Mouse (Mus musculus) telencephalon, adult 2 months (tissue): Measurements from ENCODE around the gene Slco1a6.
"Not testable (repeated sequence)": the region's sequence is repeated elsewhere in the genome, so short reads cannot be mapped to it uniquely, and the experiment has no call there.

Experiments used
- DNase-seq: peaks from one replicate; pipeline ENCODE4 v3.0.0-alpha.2; 2011; ENCODE audit warnings: low read depth, low spot score

Gene Slco1a6

DNA sequence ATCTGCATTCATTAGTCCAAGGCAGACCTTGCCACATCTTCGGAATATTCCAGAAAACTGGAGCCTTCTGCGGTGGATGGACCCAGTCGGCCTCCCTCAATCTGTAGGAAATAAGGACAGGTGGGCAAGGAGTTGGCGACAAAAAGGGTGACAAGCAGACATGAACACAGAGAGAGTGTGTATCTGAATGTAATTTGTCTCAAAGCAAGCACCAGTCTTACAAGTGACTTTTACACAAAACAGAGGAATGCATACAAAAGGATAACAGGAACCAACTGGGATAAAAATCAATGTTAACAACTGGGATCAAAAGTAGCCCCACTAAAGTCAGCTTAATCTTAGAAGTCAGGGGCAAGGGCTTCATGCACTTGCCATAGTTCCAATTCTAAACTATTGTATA lies at the start of gene Slco1a6:
TSS of gene Slco1a6 (minus strand) at position 101 of the 400 bp plus-strand sequence.
- no peak for DNase-seq

DNA sequence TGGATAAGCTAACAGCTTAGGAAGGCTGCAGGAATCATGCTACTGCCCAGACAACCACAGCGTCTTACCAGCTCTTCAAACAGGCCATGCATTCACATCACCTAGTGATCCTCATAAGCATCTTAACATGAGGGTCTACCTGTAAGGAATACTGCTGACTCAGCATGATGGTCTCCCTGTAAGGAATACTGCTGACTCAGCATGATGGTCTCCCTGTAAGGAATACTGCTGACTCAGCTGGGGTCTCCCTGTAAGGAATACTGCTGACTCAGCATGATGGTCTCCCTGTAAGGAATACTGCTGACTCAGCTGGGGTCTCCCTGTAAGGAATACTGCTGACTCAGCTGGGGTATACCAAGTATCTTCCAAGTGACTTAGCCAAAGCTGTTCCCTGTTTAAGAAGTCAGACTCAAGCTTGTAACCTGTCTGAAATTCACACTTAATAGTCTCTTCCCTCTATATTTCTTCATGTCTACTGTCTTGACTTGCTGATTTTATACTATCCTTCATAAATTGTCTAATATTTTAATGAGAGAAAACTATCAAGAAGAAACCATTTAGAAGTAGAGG lies 42.5 kb upstream of the Slco1a6 start:
- DNase-seq: not testable (repeated sequence)

DNA sequence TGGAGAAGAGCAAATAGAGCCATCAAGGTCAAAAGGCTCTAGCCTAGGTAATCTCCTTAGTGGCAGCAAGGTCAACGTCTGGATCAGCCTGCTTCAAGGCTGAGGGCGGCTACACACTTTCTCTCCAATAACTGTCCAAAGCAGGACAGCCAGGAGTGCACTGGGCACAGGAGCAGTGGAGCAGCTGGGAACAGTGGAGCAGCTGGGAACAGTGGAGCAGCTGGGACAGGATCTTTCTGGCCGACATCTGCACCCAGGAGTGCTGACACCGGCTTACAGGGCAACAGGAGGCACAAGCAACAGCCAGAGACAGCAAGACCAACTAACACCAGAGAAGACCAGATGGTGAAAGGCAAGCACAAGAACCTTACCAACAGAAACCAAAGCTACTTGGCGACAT lies 36.7 kb upstream of the Slco1a6 start:
- DNase-seq: no peak

DNA sequence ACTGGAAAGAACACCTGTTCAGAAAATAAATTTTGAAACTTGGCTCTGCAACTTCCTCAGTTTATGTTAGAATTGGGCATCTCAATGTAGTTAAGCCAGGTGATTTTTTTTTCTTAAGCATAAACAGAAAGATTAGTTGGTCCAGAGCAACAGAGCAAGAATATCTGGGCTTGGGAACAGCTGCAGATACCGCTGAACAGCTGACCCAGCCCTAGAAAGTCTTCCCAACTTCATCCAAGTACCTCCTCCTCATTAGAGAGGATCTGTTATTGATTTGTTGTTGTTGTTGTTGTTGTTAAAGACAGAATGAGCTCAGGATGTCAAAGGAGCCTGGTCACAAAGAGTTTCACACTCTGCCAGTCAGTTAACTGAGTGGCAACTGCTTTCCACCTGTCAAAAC lies 31.1 kb upstream of the Slco1a6 start:
- no peak for DNase-seq

DNA sequence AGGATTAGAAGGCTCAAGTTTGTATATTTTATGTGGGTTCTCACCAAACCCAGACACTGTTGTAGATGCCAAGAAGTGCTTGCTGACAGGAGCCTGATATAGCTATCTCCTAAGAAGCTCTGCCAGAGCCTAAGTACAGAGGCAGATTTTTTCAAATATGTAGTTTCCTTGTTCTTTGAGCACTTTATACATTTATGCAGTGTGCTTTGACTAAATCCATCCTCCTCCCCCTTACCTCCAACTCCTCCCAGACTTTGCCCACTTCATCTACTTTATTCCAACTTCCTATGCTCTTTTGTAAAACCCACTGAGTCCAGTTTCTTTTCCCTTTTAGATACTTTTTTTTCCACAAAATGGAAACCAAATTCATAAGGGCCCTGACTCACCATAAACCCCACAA lies 11.8 kb upstream of the Slco1a6 start:
- peak; percentile 21 for DNase-seq

DNA sequence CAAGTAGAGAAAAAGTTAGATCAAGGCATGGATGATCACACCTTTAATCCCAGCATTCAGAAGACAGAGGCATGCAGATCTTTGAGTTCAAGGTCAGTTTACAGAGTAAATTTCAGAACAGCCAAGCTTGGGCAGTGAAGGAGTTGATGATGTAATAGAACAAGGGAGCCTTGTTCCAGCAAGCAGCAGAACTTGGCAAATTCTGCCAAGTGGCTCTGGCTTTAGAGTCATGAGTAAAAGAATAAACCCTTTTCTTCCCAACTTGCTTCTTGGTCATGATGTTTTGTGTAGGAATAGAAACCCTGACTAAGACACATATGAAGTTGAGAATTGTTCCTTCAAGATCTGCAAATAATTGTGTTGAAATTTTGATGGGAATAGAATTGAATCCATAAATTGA lies 3.5 kb upstream of the Slco1a6 start:
- no peak for DNase-seq

DNA sequence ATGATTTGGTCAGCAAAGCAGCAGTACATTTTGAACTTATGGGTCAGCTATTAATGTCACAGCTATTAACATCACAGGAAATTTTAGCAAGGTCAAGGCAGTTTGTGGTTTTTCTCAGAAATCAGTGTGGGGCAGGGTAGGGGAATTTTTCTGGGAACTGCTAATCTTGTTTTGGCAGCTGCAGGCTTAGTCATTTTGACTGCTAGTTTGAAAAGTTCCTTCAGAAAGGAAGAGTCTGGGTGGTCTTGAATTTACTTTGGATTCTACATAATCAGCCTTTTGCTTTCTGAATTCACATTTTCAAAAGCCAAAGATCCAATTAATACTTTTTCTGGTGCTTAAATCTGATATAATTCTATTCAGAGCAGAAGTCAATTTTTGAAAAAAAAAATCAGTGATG lies 1.4 kb upstream of the Slco1a6 start:
- no peak for DNase-seq

DNA sequence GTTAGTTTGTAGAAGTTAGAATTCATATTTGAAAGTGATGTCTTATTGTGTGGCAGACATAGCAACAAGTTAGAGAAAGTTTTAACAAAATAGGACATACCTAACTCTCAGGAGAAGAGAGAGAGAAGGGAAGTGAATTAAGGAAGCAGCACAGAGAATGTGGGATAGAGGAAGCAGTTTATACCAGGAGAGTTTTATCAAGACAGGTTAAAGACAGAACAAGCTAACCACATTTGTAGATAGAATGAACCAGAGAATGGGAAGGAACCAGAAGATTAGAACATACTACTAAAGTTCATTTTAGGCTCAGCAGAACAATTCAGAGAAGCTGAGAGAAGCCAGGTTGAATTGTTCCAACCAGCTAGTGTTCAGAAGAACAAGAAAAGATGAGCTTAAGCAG lies 7.8 kb downstream of the Slco1a6 start:
- DNase-seq: no peak

DNA sequence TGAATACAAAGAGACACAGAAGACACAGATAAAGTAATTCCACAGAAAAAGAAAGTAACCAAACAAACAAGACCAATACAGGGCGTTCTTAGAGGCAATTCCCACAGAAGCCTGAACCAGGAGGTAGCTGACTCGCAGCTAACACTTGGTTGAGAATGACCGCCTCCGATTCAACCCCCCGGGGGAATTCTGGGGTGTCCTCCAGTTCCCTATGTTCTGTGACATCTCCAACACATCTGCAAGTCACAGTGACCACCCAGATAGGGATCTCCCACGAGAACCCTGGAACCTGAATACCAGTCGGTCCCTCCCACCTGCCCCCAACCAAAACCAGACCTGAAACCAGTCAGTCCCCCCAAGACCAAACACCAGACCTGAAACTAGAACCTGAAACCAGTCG lies 14.1 kb downstream of the Slco1a6 start:
- no peak for DNase-seq

DNA sequence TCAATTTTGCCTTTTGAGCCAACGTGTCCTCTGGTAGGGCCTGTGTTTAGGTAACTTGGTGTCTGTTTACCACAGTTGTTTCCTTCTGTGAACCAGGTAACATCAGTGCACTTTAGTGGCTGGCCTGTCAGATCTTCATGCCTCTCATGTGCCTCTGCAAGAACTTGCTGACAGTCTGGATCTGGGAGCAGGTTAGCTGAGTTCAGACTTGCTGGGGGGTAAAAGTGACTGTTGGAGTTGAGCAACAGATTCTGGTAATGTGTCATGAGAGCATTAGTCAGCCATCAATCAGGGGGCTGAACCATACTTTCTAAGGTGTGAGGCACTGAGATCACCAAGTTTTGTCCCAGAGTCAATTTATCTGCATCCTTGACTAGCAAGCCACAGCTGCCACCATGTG lies 16.4 kb downstream of the Slco1a6 start:
- no peak for DNase-seq

DNA sequence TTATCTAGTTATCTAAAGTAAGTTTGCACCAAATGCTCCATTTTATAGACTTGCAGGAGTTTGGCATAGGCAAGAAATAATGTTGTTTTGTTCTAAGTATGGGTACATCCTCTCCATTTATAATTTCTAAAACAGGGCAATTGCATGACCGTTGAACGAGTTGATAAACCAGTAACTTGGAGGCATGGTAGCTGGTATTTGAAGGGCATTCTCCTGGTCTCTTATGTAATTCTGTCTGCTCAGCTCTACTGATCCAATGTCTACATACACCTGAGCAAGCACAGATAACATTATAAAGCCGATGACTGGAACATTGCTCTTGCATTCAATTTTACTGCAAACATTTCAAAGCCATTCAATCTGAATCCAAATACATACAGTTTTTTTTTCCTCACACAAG lies 20.9 kb downstream of the Slco1a6 start:
- DNase-seq: no peak

DNA sequence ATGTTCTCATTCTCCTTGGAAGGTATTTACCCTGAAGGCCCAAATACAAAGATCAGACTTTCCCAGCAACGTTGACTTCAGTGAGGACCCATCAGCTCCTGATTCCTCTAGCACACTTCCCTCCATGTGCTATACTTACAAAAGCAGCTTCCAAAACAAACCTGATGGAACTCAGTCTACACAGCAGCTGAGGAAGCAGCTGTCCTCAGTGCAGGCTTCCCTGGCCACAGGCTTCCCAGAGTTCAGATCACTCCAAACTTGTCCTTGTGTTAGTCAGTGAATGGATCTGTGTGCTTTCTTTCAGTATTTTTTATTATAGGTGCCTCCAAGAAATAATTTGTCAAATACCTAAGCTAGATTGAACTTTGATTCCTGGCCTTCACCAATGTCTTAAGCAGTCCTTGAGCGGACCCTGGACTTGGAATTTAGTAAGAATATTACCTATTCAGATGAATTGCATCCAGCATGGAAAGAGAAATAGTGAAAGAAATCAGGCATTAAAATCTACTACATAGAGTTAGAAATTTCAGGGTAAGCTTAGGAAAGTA lies 22.4 kb downstream of the Slco1a6 start:
- no peak for DNase-seq

DNA sequence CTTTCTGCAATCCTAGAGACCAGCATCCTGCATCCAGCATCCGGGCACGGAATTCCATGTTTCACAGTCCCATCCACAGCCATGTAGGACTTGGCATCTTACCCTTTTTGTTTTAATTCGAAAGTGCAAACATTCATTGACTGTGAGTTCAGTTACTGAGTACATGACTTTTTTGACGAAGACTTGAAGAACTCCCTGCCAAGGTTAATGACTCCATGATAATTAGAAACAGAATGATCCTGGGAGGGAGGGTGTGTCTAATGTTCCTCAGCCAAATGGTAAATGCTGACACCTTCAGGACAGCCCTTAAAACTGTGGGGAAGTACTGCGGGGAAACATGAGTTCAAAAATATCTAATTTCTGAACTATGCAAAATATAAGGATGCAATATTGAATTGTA lies 44.9 kb downstream of the Slco1a6 start:
- DNase-seq: no peak

DNA sequence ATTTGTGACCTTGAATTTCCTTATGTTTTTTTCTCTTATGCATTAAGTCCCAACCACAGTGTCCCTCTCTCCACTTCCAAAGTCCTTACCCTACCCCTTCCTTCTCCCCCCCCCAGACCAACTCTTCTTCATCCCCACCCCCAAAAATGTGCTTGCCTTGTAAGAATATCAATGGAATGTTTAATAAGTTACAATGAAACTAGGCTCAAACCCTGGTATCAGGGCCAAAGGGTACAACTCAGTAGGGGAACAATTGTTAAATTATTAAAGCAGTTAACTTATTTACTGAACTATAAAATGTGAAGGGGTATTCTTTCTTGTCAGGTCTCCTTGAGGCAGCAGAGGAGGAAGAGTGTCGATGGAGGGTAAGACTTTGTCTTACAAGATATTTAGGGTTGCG lies 47.1 kb downstream of the Slco1a6 start:
- DNase-seq: no peak

DNA sequence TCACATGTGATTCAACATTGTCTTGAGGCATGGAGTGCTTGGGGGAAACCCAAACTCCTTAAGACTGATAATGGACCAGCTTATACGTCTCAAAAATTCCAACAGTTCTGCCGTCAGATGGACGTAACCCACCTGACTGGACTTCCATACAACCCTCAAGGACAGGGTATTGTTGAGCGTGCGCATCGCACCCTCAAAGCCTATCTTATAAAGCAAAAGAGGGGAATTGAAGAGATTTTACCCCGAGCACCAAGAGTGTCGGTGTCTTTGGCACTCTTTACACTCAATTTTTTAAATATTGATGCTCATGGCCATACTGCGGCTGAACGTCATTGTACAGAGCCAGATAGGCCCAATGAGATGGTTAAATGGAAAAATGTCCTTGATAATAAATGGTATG lies 54.2 kb downstream of the Slco1a6 start:
- DNase-seq: not testable (repeated sequence)

DNA sequence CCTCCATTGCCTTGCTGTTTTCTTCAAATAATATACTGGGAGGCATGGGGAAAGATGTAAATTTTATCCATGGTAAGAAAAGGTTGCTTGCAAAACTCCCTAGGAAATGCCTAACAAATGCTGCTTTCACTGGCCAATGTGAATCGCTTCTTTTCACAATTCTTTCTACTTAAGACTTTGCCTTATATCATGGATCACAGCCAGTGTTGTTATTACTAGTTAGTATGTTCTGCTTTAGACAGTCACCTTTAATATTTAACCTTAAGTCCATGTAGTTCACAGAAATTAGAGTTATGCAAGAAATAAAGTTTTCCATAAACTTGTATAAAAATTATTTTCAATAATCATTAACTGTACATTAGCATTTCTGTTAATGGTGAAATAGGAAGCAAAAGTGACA lies 60.0 kb downstream of the Slco1a6 start:
- DNase-seq: no peak

DNA sequence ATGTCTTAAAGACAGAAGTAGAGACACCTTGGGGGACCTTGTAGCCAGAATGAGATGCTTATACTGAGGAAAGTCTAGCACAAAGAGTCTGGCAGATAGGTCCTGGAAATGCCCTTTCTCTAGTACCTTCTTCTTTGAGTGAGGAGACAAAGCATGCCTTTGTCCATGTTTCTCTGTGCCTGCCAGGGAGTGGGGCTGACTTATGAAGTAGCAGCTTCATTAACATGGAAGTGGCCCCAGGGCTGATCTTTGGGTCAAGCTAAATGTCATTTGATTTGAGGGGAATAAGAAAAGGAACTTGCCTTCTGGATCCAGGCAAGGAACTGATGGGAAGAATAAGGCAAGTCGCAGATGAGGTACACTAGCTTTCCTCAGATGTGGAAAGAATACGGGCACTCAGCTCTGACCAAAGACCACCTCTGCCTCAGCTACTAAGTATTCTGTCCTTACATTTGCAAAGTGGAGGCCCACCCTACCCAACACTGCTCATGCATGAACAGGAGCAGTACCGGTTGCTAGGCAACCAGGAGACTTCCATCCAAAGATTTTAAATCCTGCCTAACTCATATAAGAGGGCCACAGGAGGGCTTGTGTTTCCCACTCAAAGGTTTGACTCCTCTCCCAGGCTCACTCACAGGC lies 96.5 kb downstream of the Slco1a6 start:
- no peak for DNase-seq

DNA sequence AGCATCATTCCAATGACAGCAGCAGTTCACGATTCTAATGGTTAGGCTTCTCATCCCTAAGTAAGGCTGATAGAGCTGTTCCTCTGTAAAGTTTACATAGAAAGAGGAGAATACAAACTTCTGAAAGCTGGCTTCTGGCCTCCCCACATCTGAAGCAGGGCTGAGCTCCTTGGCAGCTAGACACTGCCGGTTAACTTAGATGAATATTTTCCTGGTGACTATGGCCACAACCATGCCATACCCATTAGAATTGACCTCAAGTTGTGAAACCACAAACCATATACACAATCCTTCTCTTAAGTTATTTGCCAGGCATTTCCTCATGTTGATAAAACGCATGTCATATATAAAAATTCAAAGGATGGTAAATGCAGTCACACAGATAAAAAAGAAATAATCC lies 117.2 kb downstream of the Slco1a6 start:
- DNase-seq: no peak

DNA sequence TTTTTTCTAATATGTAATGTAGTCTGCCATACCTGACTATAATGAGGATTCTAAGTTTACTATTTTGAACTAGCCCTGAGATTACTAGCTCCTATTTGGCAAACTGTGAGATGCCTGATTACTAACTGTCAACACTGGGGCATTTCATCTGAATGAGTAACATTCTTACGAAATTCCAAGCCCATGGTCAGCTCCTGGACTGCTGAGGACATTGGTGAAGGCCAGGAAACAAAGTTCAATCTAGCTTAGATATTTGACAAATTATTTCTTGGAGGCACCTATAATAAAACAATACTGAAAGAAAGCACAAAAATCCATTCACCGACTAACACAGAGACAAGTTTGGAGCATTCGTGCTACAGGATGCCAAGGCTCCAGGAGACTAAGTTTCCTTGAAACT lies 150.0 kb downstream of the Slco1a6 start:
- not testable (repeated sequence) for DNase-seq

DNA sequence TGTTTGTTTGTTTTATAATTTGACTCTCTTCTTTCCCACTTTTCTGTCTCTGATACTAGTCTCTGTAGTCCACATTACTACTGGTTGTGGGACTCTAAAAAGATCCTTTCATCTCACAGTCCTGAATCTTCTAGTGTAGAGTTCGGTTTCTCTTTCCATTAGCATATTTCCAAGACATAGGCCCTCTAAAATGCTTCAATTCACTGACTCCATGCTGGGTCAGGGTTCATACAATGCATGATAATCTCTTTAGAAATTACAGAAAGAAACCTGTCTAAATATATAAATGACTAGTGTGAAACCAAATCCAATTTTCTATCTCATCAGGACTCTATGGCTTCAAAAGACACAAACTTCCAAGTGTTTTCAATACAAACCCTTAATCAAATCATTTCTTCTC lies 160.6 kb downstream of the Slco1a6 start:
- DNase-seq: no peak

DNA sequence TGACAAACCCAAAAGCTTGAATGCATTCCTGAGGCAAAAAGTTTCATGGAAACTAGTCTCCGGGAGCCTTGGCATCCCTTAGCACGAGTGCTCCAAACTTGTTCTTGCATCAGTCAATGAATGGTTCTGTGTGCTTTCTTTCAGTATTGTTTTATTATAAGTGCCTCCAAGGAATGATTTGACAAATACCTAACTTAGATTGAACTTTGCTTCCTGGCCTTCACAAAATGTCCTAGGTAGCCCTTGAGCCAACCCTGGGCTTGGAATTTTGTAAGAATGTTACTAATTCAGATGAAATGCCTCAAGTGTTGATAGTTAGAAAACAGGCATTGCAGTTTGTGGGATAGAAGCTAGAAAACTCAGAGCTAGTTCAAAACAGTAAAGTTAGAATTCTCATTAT lies 162.6 kb downstream of the Slco1a6 start:
- no peak for DNase-seq

DNA sequence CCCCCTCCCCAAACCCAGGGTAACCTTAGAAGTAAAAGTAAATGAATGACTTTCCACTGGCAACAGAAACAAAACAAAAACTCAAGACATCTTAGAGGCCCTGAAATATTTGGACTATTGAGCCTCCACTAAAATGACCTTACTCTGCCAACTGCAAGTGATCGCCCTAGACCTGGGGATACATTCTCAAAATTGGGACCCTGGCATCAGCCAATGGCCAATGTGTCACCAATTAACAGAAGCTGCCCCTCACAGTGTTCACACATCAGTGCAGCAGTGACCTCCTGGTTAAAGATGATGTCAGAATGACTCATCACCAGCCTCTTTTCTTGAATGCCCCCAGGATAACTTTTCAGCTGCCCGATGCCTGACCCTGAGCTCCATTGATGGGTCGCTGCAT lies 166.4 kb downstream of the Slco1a6 start:
- DNase-seq: no peak

DNA sequence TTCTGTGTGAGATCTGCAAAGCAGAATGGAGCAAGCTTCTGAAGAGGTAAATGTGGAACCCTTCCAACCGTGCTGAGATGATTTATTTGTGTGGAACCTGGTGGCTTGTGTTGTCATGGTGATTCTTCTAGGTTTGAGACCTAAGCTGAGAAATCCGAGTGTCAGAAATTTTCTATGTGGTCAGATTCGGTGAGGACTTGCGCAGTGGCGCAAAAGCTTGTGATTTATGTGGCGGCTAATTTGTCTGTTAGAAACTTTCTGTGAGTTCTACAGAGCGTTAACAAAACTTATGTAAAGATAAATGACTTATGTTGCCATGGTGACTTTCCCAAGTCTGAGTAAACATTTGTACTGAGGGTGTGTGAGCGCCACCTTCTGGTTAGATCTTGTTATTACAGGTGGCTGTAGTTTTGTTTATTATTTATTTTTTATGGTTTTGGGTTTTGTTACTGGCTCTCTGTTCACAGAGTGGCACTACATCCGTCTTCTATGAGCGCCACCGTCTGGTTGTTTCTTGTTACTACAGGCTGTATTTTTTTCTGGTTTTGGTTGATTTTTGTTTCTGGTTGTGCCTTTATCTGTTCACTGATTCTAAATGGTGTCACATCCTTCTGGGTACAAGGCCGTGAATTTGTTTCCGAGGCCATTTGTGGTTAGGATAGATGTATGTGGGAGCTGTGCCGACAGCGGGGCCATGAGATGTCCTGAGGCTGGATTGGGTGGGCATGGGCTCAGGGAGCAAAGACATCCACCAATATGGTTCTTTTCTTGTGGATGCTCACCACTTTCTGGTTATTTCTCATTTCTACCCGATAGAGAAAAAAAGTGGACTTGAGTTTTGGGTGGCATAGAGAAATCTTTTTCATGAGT lies 167.8 kb downstream of the Slco1a6 start:
- DNase-seq: peak; percentile 46
